Mouse (Mus musculus) brain, embryonic 14.5 days (tissue): ENCODE measurements at regions not wholly inside any gene's neighbourhood (a gene's known extent, or its start where the extent isn't known, plus 50 kb on each side); places are given as distances from the start of the nearest gene placed in this dataset.

Source experiments
- CTCF ChIP-seq: fragments of 200-500 bp; IDR thresholded peaks from 2 replicates; pipeline ENCODE4 v1.5.1; 2012; ENCODE audit warnings: inconsistent platforms, mild to moderate bottlenecking, moderate library complexity, borderline replicate concordance; ENCODE audit not compliant: insufficient read depth, insufficient read length; ENCODE audit errors: extremely low read depth
- POLR2A ChIP-seq: fragments of 200-500 bp; IDR thresholded peaks from 2 replicates; pipeline ENCODE4 v1.6.1; 2012; ENCODE audit warnings: mild to moderate bottlenecking, inconsistent platforms, borderline replicate concordance; ENCODE audit not compliant: poor library complexity, insufficient read depth, insufficient read length, severe bottlenecking; ENCODE audit errors: extremely low read depth

DNA sequence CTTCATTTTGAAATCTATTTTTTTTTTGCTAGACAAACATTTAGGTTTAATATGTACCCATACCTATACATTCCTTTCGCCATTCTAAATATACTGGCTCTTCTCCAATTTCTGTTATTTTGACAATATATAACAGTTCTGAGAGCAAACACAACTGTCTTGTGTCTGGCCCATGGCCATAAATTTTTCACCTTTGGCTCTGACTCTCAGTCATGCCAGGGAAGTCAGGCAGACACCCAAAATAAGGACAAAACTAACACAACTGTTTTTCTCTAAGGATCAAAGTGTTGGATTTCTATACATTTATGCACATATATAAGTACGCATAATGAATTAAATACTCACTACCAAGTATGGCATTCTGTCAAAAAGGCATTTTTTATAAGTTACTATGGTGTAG lies 331.3 kb downstream of the Gja1 start:
- no peak for TF ChIP-seq CTCF
- no peak for TF ChIP-seq POLR2A
